Mouse (Mus musculus) hindbrain, embryonic 10.5 days (tissue): ENCODE measurements around the gene Ergic3. TPM values are rescaled to one million over a fixed set of nuclear protein-coding genes. Genes with fewer than 3 reads are reported as not detected.

Source experiments
- DNase-seq: peaks from one replicate; pipeline ENCODE4 v3.0.0-alpha.2; 2017; ENCODE audit warnings: low spot score
- H3K27ac ChIP-seq: fragments of 300-500 bp; sonication (generic); 2 replicates; pipeline ENCODE4 v1.5.1; 2016; ENCODE audit warnings: mild to moderate bottlenecking, moderate library complexity
- H3K27me3 ChIP-seq: fragments of 300-500 bp; sonication (generic); 2 replicates; pipeline ENCODE4 v1.6.1; 2016; ENCODE audit warnings: mild to moderate bottlenecking; ENCODE audit not compliant: poor library complexity, insufficient read depth, severe bottlenecking
- H3K36me3 ChIP-seq: fragments of 300-500 bp; sonication (generic); 2 replicates; pipeline ENCODE4 v1.6.1; 2016; ENCODE audit warnings: mild to moderate bottlenecking, moderate library complexity
- H3K4me1 ChIP-seq: fragments of 300-500 bp; sonication (generic); replicated peaks from 2 replicates; pipeline ENCODE4 v1.6.1; 2016; ENCODE audit warnings: mild to moderate bottlenecking
- H3K4me3 ChIP-seq: fragments of 300-500 bp; sonication (generic); 2 replicates; pipeline ENCODE4 v1.5.1; 2016; ENCODE audit warnings: mild to moderate bottlenecking, moderate library complexity
- H3K9me3 ChIP-seq: fragments of 300-500 bp; sonication (generic); 2 replicates; pipeline ENCODE4 v1.6.1; 2016; ENCODE audit warnings: mild to moderate bottlenecking, moderate library complexity
- WGBS: fragments of 180-500 bp; shearing (Covaris S2); methylation state at CpG from one replicate; pipeline ENCODE4 v1.1.7; 2016; 5-methylcytosine and 5-hydroxymethylcytosine counted together
- polyA plus RNA-seq: library from polyadenylated mRNA; unstranded; fragments of >200 nt; fragmentation: Nextera tagmentation; extraction: Ambion mirVana; gene quantifications from 2 replicates; pipeline ENCODE4 v1.2.1, GENCODE M21; 2016

Gene Ergic3
- polyA plus RNA-seq: 223 and 257 TPM in 2 replicates

GRCm38 (mm10) chr2:156007888-156008532, at the start of gene Ergic3, which contains the start of gene 6430550D23Rik:
TSS of gene Ergic3 (plus strand) at chr2:156008045.
TSS of gene 6430550D23Rik (minus strand) at chr2:156007977.
- H3K27ac ChIP-seq: peak within 1 kb of the TSS; percentile 91
- WGBS: under 1% methylated on average over 45 of the region's 45 CpGs
- peaks cover 17% of the 10 kb centered on the region for H3K4me1 ChIP-seq
- no peaks in the 10 kb centered on the region; the same call in 1 of the 2 replicates for H3K9me3 ChIP-seq
- H3K4me3 ChIP-seq: peak within 1 kb of the TSS; percentile 86
- H3K36me3 ChIP-seq: peaks cover 49% of the 10 kb centered on the region
- H3K27me3 ChIP-seq: no peaks in the 10 kb centered on the region
- peak; percentile 98 for DNase-seq

- H3K4me3 ChIP-seq: no peak overlapping the region
- DNase-seq: no peak
- H3K27ac ChIP-seq: no peak overlapping the region
- H3K9me3 ChIP-seq: no peaks in the 10 kb centered on the region
- peaks cover 57% of the 10 kb centered on the region for H3K36me3 ChIP-seq
- peaks cover 11% of the 10 kb centered on the region for H3K4me1 ChIP-seq
- no peaks in the 10 kb centered on the region for H3K27me3 ChIP-seq
- WGBS: 93% methylated on average over 5 of the region's 5 CpGs
These were observed 47.9 kb upstream of the Ergic3 start for GRCm38 (mm10) chr2:155959981-155960380.

- Histone ChIP-seq H3K4me3 (no peak overlapping the region), H3K36me3 (peaks cover 76% of the 10 kb centered on the region), H3K27me3 (no peaks in the 10 kb centered on the region), H3K4me1 (peaks cover 11% of the 10 kb centered on the region), H3K27ac (no peak overlapping the region), H3K9me3 (no peaks in the 10 kb centered on the region)
- 82% methylated on average over 10 of the region's 10 CpGs for WGBS
- DNase-seq: no peak
These were observed 46.0 kb upstream of the Ergic3 start for GRCm38 (mm10) chr2:155961862-155962261.

GRCm38 (mm10) chr2:155962991-155963390, 44.9 kb upstream of the Ergic3 start:
- 59% methylated on average over 1 of the region's 1 CpGs for WGBS
- no peaks in the 10 kb centered on the region for H3K9me3 ChIP-seq
- no peak overlapping the region for H3K4me3 ChIP-seq
- no peaks in the 10 kb centered on the region for H3K27me3 ChIP-seq
- DNase-seq: no peak
- peaks cover 87% of the 10 kb centered on the region for H3K36me3 ChIP-seq
- 0 out of 2 replicates have a peak, but pooled peaks cover 4% of the 10 kb centered on the region for H3K4me1 ChIP-seq
- H3K27ac ChIP-seq: no peak overlapping the region

- peaks cover 95% of the 10 kb centered on the region for H3K36me3 ChIP-seq
- H3K4me3 ChIP-seq: no peak overlapping the region
- no peaks in the 10 kb centered on the region for H3K9me3 ChIP-seq
- H3K4me1 ChIP-seq: no peaks in the 10 kb centered on the region
- H3K27ac ChIP-seq: no peak overlapping the region
- H3K27me3 ChIP-seq: no peaks in the 10 kb centered on the region
- DNase-seq: no peak
- WGBS: 87% methylated on average over 6 of the region's 6 CpGs
These were observed 34.5 kb upstream of the Ergic3 start for GRCm38 (mm10) chr2:155973348-155973747.

GRCm38 (mm10) chr2:155974087-155974731, 33.6 kb upstream of the Ergic3 start:
- no peaks in the 10 kb centered on the region for H3K9me3 ChIP-seq
- DNase-seq: no peak
- no peaks in the 10 kb centered on the region for H3K27me3 ChIP-seq
- 82% methylated on average over 14 of the region's 14 CpGs for WGBS
- H3K27ac ChIP-seq: no peak overlapping the region
- H3K4me3 ChIP-seq: no peak overlapping the region
- no peaks in the 10 kb centered on the region for H3K4me1 ChIP-seq
- peaks cover 95% of the 10 kb centered on the region for H3K36me3 ChIP-seq

GRCm38 (mm10) chr2:155979328-155979991, 28.4 kb upstream of the Ergic3 start:
- H3K36me3 ChIP-seq: peaks cover 98% of the 10 kb centered on the region
- no peaks in the 10 kb centered on the region for H3K9me3 ChIP-seq
- H3K27ac ChIP-seq: no peak overlapping the region
- H3K4me1 ChIP-seq: no peaks in the 10 kb centered on the region
- 85% methylated on average over 5 of the region's 5 CpGs for WGBS
- no peak overlapping the region for H3K4me3 ChIP-seq
- DNase-seq: no peak
- H3K27me3 ChIP-seq: no peaks in the 10 kb centered on the region

GRCm38 (mm10) chr2:155985776-155986175, 22.1 kb upstream of the Ergic3 start:
- no peak for DNase-seq
- no peak overlapping the region for H3K27ac ChIP-seq
- no peaks in the 10 kb centered on the region for H3K4me1 ChIP-seq
- H3K4me3 ChIP-seq: no peak overlapping the region
- 90% methylated on average over 7 of the region's 7 CpGs for WGBS
- H3K9me3 ChIP-seq: no peaks in the 10 kb centered on the region
- no peaks in the 10 kb centered on the region for H3K27me3 ChIP-seq
- H3K36me3 ChIP-seq: peaks cover 100% of the 10 kb centered on the region

GRCm38 (mm10) chr2:155987131-155987530, 20.7 kb upstream of the Ergic3 start:
- Histone ChIP-seq H3K4me3 (no peak overlapping the region), H3K36me3 (peaks cover 100% of the 10 kb centered on the region), H3K9me3 (no peaks in the 10 kb centered on the region), H3K27me3 (no peaks in the 10 kb centered on the region), H3K27ac (no peak overlapping the region), H3K4me1 (no peaks in the 10 kb centered on the region)
- WGBS: 96% methylated on average over 6 of the region's 6 CpGs
- no peak for DNase-seq

GRCm38 (mm10) chr2:155989085-155989484, 18.8 kb upstream of the Ergic3 start:
- H3K27ac ChIP-seq: 0 out of 2 replicates have a peak overlapping the region, but pooled peaks have one; percentile 23
- no peaks in the 10 kb centered on the region for H3K27me3 ChIP-seq
- no peaks in the 10 kb centered on the region for H3K9me3 ChIP-seq
- H3K4me3 ChIP-seq: no peak overlapping the region; the same call in 1 of the 2 replicates
- no peaks in the 10 kb centered on the region for H3K4me1 ChIP-seq
- WGBS: 76% methylated on average over 4 of the region's 4 CpGs
- H3K36me3 ChIP-seq: peaks cover 100% of the 10 kb centered on the region
- DNase-seq: no peak

- H3K36me3 ChIP-seq: peaks cover 100% of the 10 kb centered on the region
These were observed 16.7 kb upstream of the Ergic3 start for GRCm38 (mm10) chr2:155991151-155991550.

GRCm38 (mm10) chr2:155991863-155992321, 16.0 kb upstream of the Ergic3 start:
- H3K36me3 ChIP-seq: peaks cover 100% of the 10 kb centered on the region
- 87% methylated on average over 14 of the region's 14 CpGs for WGBS
- H3K27ac ChIP-seq: no peak overlapping the region
- no peaks in the 10 kb centered on the region for H3K4me1 ChIP-seq
- no peaks in the 10 kb centered on the region for H3K27me3 ChIP-seq
- no peak overlapping the region for H3K4me3 ChIP-seq
- H3K9me3 ChIP-seq: no peaks in the 10 kb centered on the region
- no peak for DNase-seq

More at GRCm38 (mm10) chr2:155991151-155991550, 16.7 kb upstream of the Ergic3 start:
- H3K27ac ChIP-seq: no peak overlapping the region
- 95% methylated on average over 10 of the region's 10 CpGs for WGBS
- no peak for DNase-seq
- no peaks in the 10 kb centered on the region for H3K4me1 ChIP-seq
- H3K4me3 ChIP-seq: no peak overlapping the region
- no peaks in the 10 kb centered on the region for H3K9me3 ChIP-seq
- H3K27me3 ChIP-seq: no peaks in the 10 kb centered on the region

- DNase-seq: peak; percentile 20
- 92% methylated on average over 4 of the region's 4 CpGs for WGBS
- no peaks in the 10 kb centered on the region for H3K27me3 ChIP-seq
- H3K27ac ChIP-seq: no peak overlapping the region
- H3K4me1 ChIP-seq: peaks cover 17% of the 10 kb centered on the region
- peaks cover 33% of the 10 kb centered on the region for H3K36me3 ChIP-seq
- no peaks in the 10 kb centered on the region; the same call in 1 of the 2 replicates for H3K9me3 ChIP-seq
- H3K4me3 ChIP-seq: no peak overlapping the region
These were observed 2.5 kb upstream of the Ergic3 start for GRCm38 (mm10) chr2:156005393-156005792.
